ENCODE assay signal across 34 mouse cellular contexts in genomic region chr13:64226725-64227124, GRCm38 (mm10).
"Had no signal": no experiment of that assay in that cellular context is flagged by ENCODE, and none has a peak within 500 bp of the region (broad histone marks: within the 10 kb centered on the region; RNA-seq: fewer than 3 reads in every experiment).

No protein-coding gene starts in this region.

- H3K27ac ChIP-seq: heart, embryonic 10.5 days; heart, embryonic 13.5 days; heart, embryonic 15.5 days; hindbrain, embryonic 10.5 days; hindbrain, embryonic 12.5 days; hindbrain, embryonic 13.5 days; hindbrain, embryonic 14.5 days; hindbrain, embryonic 15.5 days; hindbrain, postnatal 0 days; intestine, embryonic 15.5 days; kidney, embryonic 15.5 days; kidney, postnatal 0 days; layer of hippocampus, adult 2 months had no signal

- ATAC-seq: hindbrain, embryonic 16.5 days; hindbrain, postnatal 0 days; inflammation-experienced regulatory T-cells, adult 6 months; intestine, embryonic 15.5 days; intestine, embryonic 16.5 days; intestine, postnatal 0 days had no signal

- H3K9ac ChIP-seq: heart, embryonic 12.5 days; heart, embryonic 13.5 days; heart, embryonic 15.5 days; hindbrain, embryonic 12.5 days; hindbrain, embryonic 13.5 days; hindbrain, embryonic 14.5 days; hindbrain, embryonic 15.5 days; intestine, embryonic 15.5 days; kidney, embryonic 15.5 days had no signal

- H3K4me3 ChIP-seq: heart, embryonic 10.5 days; heart, embryonic 12.5 days; heart, embryonic 13.5 days; heart, embryonic 15.5 days; hindbrain, embryonic 10.5 days; hindbrain, embryonic 12.5 days; hindbrain, embryonic 13.5 days; hindbrain, embryonic 15.5 days; intestine, embryonic 15.5 days; kidney, embryonic 15.5 days; layer of hippocampus, adult 2 months had no signal

- H3K27me3 ChIP-seq: heart, embryonic 12.5 days; heart, embryonic 13.5 days; heart, embryonic 15.5 days; hindbrain, embryonic 12.5 days; hindbrain, embryonic 13.5 days; hindbrain, embryonic 15.5 days; intestine, embryonic 15.5 days; kidney, embryonic 15.5 days had no signal

- H3K36me3 ChIP-seq: heart, embryonic 10.5 days; heart, embryonic 12.5 days; heart, embryonic 15.5 days; hindbrain, embryonic 12.5 days; hindbrain, embryonic 13.5 days; hindbrain, embryonic 15.5 days; intestine, embryonic 15.5 days had no signal

- H3K4me2 ChIP-seq: heart, embryonic 11.5 days; heart, embryonic 12.5 days; heart, embryonic 13.5 days; heart, embryonic 15.5 days; hindbrain, embryonic 12.5 days; hindbrain, embryonic 13.5 days; hindbrain, embryonic 14.5 days; hindbrain, embryonic 15.5 days; intestine, embryonic 15.5 days; kidney, embryonic 15.5 days had no signal

- H3K4me1 ChIP-seq: heart, embryonic 10.5 days; hindbrain, embryonic 10.5 days; hindbrain, embryonic 12.5 days; hindbrain, embryonic 13.5 days; hindbrain, embryonic 15.5 days; intestine, embryonic 15.5 days; kidney, embryonic 15.5 days had no signal

- DNase-seq: heart, postnatal 10 days; heart, postnatal 14 days; heart, postnatal 4 days; kidney, adult 11 months; kidney, adult 18-20 months; kidney, adult 2 months; kidney, adult 8-10 months; kidney, adult 9 months; kidney, postnatal 10 days; kidney, postnatal 14 days; kidney, postnatal 25 days; kidney, postnatal 36 days; kidney, postnatal 4 days; layer of hippocampus, adult 9-11 months; layer of hippocampus, postnatal 36 days had no signal

- H3K9me3 ChIP-seq: heart, embryonic 10.5 days; heart, embryonic 12.5 days; heart, embryonic 13.5 days; heart, embryonic 15.5 days; hindbrain, embryonic 10.5 days; hindbrain, embryonic 12.5 days; hindbrain, embryonic 13.5 days; hindbrain, embryonic 15.5 days; intestine, embryonic 15.5 days; kidney, embryonic 15.5 days had no signal
